Mouse (Mus musculus) bone marrow, adult 2 months (tissue): ENCODE data around the gene Rhbdl1.

ENCODE experiments used
- CTCF ChIP-seq: fragments of 200-500 bp; IDR thresholded peaks from 2 replicates; pipeline ENCODE4 v1.5.1; 2011; ENCODE audit warnings: low read length, control low read depth; ENCODE audit not compliant: control insufficient read depth, insufficient read depth
- POLR2A ChIP-seq: fragments of 200-500 bp; IDR thresholded peaks from 2 replicates; pipeline ENCODE4 v1.6.1; 2011; ENCODE audit warnings: low read depth, mild to moderate bottlenecking, control low read depth, low read length, borderline replicate concordance; ENCODE audit not compliant: control insufficient read depth

- TF ChIP-seq POLR2A (0 out of 2 replicates have a peak, but pooled peaks have one; percentile 30), CTCF (no peak)
Observed at GRCm38 (mm10) chr17:25836397-25837075, 559 bp downstream of the Rhbdl1 start.
